Mouse (Mus musculus) left cerebral cortex, adult 8-10 months (tissue): Measurements from ENCODE around the gene Tyw5. TPM values are rescaled to one million over a fixed set of nuclear protein-coding genes. Genes with fewer than 3 reads are reported as not detected.

Experiments used
- DNase-seq, 2 experiments: peaks; one replicate each; pipeline ENCODE4 v3.0.0; 2022; ENCODE audit warnings: low spot score in 2 of 2
- total RNA-seq, 4 experiments: library from RNA; stranded (reverse); gene quantifications; 2 replicates each; pipeline ENCODE4 v1.2.4; 2022

Gene Tyw5
- 10 to 100 TPM; 21.0 to 24.2 (median 22.9) TPM for total RNA-seq

DNA sequence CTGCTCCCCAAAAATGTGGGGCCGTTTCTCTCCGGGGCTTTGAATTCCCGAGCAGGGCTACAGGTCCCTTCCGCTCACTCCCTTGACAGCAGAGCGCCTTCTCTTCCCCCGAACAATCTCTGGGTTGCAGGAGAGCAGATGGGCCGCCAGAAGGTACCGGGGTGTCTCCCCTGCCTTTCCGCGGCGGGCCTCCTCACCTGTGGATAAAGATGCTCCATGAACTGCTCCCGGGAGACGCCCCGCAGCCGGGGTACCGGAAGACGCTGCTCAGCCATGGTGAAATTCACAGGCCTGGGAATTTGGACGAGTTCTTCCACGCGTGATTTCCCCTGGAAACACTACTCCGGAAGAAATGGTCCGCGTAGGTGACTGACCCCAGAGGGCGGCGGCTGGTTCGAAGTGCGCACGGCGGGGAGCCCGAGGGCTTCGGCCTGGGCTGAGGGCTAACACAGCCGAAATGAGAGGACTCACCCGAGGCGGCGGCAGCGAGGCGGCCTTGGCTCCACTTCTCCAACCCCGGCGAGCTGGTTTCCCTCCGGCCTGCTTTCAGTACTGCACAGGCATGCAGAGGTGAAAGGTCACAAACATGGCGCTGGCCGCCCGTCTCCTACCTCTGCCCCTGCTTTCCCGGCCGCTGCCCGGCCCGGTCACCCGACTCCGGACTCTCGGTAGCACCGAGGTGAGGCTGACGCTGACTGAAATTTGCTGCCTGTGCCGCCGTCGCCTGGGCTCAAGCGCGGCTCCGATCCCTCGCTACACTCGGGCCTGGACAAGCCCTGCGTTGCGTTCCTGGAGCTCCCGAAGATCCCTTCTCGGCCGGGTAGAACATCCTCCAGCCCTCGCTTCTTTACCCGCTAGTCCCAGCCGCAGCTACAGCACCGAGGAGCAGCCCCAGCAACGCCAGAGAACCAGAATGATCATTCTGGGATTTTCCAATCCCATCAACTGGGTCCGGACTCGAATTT, at the start of gene Tyw5, which contains the start of gene Maip1:
Gene Tyw5, minus strand, starts transcription at position 915 of the 965 bp plus-strand sequence.
Gene Maip1, plus strand, starts transcription at position 142 of the 965 bp plus-strand sequence.
- peak; percentile 70 to 85 for DNase-seq

DNA sequence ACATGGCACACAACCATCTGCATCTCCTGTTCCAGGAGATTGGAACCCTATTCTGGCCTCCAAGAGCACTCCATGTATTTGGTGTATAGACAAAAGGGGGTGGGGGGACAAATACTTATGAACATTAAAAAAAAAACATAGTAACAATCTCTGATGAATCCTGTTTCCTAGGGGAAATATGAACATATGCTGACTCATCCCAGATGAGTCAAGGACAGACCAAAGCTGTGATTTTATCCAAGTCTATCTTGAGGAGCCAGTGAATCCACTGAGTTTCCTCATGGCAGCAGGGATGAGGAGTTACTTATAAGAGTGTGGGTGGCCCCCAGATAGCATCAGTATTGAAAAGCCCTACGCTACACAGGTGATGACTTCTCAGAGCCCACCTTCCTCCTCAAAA, 43.3 kb upstream of the Tyw5 start:
- no peak for DNase-seq

DNA sequence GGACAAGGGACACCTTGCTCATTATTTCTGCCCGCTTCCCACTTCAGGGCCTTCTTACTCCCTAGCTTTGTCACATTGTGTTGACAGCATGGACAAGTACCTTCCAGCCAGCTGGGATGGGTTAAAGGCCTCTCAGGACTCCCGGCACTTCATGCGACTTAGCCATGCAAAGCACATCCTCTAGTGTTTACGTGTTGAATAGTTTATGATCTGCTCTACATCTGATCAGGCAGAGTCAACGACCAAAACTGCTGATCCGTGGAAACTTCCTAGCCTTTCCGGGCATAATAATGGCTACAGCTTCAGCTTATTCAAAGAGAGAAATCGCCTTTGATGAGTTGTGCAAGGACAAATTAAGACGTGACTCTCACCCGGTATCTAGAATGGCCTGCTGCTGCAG, 38.8 kb upstream of the Tyw5 start:
- no peak for DNase-seq

DNA sequence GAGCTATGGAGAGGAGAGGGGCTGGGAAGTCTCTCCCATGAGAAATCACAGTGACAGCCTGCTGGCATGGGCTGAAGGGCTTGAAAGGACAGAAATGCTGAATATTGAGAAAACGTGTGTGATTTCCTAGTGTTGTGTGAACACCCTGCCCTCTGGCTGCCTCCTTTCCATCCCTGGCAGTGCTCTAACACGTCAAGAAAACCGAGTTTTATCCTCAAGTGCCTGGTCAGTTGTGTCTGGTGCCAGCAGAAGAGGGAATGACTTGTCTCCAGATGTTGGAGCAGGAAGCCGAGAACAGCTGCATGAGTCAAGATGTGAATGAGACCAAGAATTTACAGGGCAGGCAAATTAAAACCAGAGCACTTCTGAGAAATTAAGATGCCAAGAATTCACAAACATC, 33.9 kb upstream of the Tyw5 start:
- no peak for DNase-seq

DNA sequence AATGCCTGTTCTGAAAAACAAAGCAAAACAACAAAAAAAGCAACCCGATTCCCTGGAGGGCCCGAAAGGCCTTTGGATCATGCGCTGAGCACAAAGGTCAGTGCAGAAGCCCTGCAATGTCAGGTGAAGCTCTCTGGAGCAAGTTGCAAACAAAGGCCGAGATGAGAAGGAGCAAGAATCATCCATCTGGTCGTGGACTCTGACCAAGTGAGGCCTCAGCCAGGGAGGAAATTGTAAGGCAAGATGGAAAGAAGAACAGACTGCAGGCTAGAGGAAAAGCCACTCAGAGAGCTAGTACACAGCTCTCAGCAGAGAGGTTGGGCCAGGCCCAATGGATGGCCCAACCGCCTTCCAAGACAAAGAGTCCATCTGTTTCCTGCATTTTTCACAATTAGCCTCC, 32.1 kb upstream of the Tyw5 start:
- no peak for DNase-seq

DNA sequence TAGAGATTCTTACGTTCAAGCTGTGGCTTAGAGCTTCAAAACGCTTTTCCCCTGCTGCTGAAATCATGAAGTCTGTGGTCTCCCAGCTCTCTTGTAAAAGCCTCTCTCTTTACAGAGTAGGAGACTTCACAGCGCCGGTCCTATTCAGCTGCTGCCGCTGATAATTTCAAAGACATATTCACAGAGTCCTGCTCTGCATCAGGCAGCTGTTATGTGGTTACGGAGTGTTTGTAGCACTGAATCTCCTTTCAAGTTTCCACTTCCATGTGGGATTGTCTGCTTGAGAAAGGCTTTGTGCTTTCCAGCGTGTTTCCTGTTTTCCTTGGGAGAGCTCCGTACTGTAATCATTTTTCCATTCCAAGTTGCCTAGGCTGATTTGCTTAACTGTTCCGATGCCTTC, 30.1 kb upstream of the Tyw5 start:
- no peak for DNase-seq

DNA sequence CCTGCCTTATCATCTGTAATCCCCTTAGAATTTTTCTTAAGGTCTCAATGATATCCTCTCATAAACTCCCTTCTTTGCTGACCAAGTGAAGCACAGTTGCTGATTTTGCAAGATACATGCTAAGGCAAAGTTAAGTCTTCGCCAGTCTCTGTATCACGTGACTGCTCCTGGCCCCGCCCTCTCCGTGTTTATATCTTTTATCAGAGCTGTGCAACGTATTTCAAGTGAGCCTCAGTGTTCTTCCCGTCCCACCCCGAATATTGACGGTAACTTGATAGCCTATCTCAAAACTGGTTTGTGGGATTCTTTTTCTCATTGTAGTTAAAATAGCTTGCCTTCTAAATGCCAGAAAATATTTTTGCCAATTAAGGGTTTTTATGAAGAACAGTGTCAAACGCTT, 29.5 kb upstream of the Tyw5 start:
- DNase-seq = no peak

DNA sequence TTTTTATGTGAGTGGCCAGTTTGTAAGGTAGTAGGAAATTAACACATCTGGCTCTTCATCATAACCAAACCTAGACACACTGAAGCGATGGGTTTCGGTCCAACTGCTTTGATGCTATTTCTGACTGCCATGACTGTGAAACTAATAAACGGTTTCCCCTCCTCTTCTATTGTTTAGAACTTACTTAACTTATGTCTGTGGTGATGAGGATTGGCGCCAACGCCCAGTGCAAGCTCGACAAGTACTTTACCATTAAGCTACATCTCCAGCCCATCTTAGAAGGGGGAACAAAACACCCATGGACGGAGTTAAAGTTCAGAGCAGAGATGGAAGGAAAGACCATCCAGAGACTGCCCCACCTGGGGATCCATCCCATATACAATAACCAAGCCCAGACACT, 26.2 kb upstream of the Tyw5 start:
- no peak for DNase-seq

DNA sequence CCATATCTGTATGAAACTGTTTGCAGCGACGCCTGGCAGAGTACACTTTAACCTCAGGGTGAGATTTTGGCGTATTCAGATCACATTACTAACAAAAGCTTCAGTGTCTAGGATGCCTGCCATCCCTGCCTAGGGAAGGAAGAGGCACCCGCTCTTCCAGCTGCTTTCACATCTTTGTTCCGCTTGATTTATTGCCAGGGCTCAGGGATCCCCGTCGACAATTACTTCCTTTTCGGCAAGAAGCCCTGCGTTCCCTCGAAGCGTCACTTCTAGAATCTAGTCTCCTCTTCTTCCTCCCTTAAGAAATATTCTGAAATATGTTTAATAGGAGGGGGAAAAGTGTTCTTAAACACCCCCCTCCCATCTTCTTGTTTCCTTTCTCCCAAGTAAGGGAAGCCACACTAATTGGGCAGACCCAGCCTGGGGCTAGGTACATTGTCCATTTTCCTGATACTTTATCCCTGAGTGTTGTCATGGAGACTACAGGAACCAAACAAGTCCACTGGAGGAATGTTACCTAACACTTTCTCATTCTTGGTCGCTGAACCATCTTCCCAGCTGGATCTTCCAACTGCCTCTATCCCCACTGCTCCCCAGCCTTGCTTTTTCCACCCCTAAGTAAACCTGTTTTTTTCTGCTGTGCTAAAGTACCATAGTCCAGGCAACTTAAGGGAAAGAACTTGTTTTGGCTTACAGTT, 23.0 kb upstream of the Tyw5 start:
- DNase-seq = no peak

DNA sequence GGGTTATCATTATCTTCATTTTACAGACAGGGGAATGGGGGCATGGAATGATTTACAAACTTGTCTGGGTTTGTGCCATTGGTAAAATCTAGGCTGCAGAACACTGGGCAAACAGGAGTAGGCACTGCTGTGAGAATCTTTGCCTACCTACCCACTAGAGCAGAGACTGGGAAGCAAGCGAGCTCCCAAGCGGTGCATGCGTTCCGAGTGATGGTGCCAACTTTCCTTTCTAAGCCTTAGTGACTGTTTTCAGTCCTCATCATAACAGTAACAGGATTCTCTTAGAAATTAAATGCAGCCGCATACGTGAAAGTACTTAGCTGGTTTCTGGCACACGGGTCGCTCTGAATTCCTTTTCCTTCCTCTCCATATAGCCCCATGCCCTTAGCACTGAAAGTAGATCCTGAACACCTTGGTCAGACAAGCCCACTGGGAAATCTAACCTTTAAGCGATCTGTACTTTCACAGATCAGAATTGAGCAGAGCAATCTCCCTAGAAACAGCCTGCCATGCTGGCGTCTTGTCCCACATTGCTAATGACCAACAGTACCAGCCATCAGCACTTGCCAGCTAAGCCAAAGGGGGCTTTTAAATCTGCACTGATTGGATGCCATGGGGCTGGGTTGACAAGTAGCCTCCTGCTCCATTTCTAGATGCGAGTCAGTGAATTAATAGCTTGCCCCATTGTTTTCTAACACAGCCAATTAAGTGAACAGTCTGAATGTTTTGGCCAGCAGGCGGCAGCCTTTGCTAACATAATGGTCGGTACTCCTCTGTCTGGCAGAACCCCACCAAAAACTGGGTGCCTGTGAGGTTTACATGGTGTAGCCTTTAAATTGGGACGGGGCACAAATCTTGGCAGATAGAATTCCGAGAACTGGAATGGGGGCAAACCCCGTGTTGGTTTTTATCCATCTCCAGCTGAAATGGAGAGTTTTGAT, 21.7 kb upstream of the Tyw5 start:
- DNase-seq = peak; percentile 75 to 97

DNA sequence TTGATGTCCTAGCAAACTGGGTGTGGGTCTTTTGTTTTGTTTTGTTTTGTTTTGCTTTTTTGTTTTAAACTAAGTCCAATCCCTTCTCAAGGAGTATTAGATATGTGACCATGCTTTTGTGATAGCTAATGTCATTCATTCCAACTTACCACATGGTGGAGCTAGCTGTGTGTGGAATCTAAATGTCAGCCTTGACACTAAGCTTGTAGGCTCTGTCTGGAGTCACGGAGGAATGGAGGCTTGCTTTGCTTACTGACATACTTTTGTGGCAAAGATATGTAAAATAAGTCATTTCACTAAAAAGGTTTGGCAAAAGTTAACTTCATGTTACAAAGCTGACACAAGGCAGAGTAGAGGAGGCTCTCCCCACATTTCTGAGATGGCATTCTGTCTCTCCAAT, 16.8 kb upstream of the Tyw5 start:
- no peak for DNase-seq

DNA sequence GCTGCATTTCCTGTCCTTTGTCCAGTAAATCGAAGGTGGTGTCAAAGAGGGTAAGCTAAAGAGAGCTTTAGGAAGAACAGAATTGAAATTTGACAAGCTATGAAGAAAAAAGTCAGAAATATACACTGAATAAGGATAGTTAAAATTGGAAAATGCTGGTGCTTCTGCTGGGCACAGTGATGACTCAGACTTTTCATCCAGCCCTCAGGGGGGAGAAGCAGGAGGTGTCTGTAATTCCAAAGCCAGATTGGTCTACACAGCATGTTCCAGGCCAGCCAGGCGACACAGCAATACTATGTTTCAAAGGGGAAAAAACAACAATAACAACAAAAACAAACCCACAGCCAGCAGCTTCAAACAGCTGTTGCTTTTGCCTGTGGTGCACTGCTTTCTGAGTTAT, 6.5 kb upstream of the Tyw5 start:
- no peak for DNase-seq

DNA sequence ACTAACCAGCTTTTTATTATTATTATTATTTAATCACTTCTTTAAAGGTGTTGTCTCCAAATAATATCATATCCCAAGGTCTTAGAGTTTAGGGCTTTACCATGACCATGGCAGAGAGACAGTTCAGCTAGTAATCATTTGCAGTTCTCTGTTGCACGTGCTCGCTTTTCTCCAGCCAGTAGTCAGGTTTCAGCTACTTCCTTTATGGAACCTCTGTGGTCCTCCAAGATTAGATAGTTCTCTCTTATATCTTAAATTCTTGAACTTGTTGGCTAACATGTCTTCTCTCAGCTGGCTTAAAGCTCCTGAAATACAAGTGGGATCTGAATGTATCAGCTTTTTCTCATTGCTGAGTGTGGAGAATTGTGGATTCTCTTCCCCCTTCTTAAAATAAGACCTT, 2.1 kb upstream of the Tyw5 start:
- DNase-seq = no peak

DNA sequence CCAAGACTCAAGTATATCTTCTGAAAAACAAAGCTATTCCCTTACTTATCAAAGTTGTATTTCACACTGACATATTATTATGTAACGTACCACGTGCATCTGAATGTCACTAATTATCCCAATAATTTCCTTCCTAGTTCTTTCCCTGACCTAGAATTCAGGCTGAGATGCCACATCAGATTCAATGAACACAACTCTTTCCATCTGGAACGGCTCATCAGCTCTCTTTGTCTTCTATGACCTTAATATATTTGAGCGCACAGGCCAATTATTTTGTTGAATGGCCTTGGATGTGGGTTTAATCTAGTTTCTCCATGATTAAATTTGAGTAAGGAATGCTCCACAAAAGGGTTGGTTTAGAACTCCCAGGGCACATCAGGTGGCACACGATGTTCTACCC, 4.8 kb downstream of the Tyw5 start:
- no peak for DNase-seq

DNA sequence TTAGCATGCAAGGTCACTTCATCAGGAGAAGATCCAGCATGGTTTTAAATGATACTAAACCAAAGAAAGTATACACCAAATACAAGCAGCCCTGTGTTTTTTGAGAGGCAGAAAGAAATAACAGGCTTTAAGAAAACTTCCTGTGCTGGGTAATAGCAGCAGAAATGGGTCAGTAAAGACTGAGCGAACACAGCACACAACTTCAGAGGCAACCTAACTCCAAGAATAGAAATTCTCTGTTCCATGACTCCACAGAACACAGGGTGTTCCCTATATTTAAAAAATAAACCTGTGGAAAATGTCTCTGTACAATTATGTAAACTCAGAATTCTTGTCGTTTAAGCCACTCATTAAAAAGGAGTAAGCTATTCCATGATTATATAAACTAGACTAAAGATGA, 6.0 kb downstream of the Tyw5 start:
- DNase-seq = no peak

DNA sequence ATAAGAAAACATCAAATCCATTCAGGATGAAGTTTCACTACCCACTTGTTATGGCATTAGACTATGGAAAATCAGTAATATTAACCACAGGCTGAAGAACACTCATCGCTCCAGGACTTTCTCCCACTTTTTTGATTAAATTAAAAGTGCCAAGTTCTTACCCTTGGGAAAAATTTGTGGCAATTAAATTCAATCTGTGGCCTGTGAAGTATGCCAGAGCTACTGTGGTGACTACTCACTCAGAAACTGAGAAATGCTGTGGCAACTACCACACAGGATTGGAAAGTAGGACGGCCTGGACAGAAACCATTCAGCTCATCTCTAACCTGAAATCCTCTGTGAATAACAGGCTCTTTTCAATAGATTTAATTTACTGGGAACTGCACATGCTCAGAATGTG, 6.6 kb downstream of the Tyw5 start:
- no peak for DNase-seq

DNA sequence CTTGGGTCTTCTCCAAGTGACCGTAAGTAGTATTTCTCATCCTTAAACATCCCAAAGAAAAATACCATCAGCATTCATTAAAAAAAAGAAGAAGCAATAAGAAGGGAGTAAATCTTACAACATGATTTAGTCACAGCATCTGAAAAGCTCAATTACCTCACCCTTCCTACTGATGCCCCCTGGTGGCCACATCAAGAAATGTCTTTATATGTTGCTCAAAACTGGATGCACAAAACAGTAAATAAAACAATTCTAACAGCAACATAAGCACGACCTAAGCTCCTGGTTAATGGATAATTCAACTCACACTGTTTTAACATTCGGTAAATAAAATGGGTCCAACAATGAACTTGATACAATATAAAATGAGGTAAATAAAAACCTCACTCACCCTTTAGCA, 12.8 kb downstream of the Tyw5 start:
- DNase-seq = no peak

DNA sequence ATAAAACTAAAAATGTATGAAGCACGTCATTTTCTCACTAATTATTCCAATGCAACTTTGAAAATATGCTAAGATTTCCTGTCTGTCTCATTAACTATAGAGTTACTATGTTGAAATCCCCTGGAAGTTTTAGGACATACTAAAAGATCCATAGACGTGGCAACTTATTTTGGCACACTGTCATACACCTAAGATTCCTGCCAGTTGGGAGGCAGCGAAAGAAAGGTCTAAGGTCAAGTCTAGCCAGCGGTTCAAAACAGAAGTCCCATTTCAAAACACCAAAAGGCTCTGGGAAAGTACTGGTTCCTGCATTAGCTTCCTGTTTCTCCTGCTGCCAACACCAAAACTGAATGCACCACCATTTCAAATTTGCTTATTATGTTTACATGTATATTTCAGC, 14.5 kb downstream of the Tyw5 start:
- DNase-seq = no peak

DNA sequence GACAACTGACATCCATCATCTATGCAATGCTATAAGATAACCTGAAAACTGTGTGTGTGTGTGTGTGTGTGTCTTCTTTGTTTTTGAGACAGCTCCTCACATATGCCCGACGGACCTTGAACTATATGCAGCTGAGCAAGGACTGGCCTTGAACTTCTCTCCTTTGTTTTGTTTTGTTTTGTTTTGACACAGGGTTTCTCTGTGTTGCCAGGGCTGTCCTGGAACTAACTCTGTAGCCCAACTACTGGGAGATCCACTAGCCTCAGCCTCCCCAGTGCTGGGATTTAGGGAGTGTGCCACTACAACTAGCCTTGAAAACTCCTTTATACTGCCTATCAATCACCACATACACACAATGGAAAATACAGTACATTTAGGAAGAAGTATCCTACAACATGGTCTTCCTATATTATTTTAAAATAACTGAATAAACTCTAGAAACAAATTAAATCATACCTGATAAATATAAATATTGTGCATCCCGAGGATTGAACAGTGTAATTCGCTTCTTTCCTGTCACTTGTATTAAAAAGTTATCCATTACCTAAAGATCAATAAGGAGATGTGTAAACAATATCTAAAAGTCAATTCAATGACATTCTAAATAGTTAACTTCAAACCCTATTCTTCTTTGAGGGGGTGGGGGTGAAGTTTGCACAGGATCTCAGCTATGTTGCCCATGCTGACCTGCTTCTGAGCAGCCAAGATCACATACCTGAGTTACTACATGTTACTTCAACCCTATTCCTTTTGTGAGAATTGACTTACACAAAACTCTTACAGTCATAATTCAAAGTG, 15.7 kb downstream of the Tyw5 start:
- DNase-seq = no peak

DNA sequence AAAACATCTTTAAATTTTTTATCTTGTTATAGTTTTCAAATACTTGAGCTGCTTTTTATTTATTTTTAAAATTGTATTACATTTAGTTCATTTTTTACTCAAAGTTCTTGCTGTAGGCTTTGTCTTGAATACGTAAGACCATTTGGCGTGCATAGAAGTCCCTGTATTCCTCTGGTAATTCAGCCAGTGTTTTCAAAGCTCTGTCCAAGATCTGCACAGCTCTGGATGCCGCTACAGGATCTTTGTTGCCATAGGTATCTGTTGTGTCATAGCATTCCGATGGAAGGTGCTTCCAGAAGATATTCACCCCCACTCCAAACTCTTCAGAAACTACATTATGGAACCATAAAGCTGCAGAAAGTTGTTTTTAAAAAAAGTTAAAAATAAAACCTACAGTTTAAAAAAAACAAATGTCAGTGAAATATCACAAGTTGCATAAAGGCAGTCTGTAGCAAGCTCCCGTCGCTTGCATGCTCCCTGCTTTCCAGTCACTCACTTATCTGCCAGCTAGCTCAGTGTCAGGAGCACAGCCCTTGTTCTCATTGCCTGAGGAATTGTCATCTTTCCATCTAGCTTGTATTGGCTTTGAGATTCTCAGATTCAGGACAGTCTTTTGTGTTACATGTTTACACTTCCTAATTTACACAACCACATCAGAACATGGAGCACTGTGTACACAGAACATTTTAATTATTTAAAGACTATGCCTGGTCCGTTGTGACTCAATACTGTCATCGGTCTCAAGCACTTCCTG, 18.3 kb downstream of the Tyw5 start:
- no peak for DNase-seq
